Mouse (Mus musculus): Measurements from ENCODE around the gene Gm12695. TPM values are rescaled to one million over a fixed set of nuclear protein-coding genes. Genes with fewer than 3 reads are reported as not detected.

Gene Gm12695
- polyA plus RNA-seq, 1 experiment from 2014 or later, result not detected

DNA sequence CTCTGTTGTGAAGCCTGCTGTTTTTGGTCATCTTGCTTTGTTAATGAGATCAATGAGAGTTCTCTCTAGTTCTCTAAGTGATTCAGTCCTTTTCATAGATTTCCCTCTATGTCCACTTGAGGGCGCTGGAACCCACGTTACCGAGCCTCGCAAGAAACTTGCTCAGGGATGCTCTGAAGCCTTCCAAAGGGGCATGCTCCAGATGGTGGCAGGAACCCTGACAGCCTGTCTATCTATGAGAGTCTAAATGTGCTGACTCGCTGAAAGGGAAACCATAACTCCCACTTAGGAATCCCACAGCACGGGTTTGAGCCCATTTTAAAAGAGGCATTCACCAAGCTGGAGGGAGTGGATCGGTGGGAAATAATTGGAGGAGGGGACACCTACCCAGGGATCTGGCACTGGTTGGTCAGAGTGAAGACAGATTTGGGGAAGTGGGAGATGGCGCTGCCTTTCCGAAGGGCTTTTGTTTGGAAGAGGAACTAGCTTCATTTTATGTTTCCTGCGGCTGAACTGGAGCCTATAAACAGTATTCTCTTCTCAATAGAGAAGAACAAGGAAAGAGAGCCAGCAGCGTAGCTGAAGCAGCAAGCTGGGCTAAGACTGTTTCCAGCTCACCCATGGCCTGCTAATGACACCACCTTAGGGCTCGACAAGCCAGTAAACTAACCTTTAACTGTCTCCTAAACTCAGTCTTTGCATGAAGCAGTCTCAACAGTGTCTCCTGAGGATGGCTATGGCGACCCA is 88.2 kb downstream of the Gm12695 start:
- ATAC-seq (ENCODE audit: insufficient read depth), result no peak
- H3K4me2 ChIP-seq, result no peak overlapping the region
- no peak overlapping the region for H3K27ac ChIP-seq (replicated peaks)
- H3K4me3 ChIP-seq (replicated peaks), result no peak overlapping the region
- no peaks in the 10 kb centered on the region for H3K36me3 ChIP-seq (replicated peaks)
- no peaks in the 10 kb centered on the region for H3K27me3 ChIP-seq
- 15% methylated on average over 13 of the region's 13 CpGs for WGBS (ENCODE audit: insufficient replicate concordance)
- H3K9me3 ChIP-seq (replicated peaks), result no peaks in the 10 kb centered on the region
- H3K4me1 ChIP-seq (replicated peaks), result no peaks in the 10 kb centered on the region
- no peak overlapping the region for H3K9ac ChIP-seq

GRCm38 (mm10) chr4:96687358-96687803 is 97.6 kb downstream of the Gm12695 start:
- 56% methylated on average over 2 of the region's 2 CpGs for WGBS (ENCODE audit: insufficient replicate concordance)
- no peak for ATAC-seq (ENCODE audit: insufficient read depth)

DNA sequence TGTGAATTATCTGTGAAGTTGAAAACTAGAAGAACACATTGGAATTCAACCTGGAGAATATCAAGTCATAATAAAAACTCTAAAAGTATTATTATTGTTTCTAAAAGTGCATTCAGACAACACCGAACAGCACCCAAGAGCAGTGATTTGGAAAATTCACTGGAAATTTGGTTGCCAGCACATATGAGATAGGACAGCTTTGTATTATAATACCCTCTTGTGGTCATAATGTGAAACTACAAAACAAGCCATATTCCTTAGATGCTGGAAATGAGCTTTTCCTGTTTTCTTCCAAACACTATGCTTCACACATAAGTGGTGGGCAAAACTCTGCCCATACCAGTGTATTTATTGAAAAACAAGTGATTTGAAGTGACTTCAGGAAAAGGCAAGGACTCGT is 101.5 kb downstream of the Gm12695 start:
- no peak overlapping the region for H3K9ac ChIP-seq
- H3K27ac ChIP-seq (replicated peaks), result no peak overlapping the region
- no peak overlapping the region for H3K4me2 ChIP-seq
- no peaks in the 10 kb centered on the region for H3K36me3 ChIP-seq (replicated peaks)
- no peak overlapping the region for H3K4me3 ChIP-seq (replicated peaks)
- H3K4me1 ChIP-seq (replicated peaks), result no peaks in the 10 kb centered on the region
- no peaks in the 10 kb centered on the region for H3K27me3 ChIP-seq
- 42% methylated on average over 2 of the region's 2 CpGs for WGBS (ENCODE audit: insufficient replicate concordance)
- no peaks in the 10 kb centered on the region for H3K9me3 ChIP-seq (replicated peaks)
- ATAC-seq (ENCODE audit: insufficient read depth), result no peak

More at GRCm38 (mm10) chr4:96687358-96687803, 97.6 kb downstream of the Gm12695 start:
- H3K4me3 ChIP-seq (replicated peaks), result no peak overlapping the region
- H3K27me3 ChIP-seq, result no peaks in the 10 kb centered on the region
- H3K9ac ChIP-seq, result no peak overlapping the region
- H3K27ac ChIP-seq (replicated peaks), result no peak overlapping the region
- H3K4me1 ChIP-seq (replicated peaks), result no peaks in the 10 kb centered on the region
- no peaks in the 10 kb centered on the region for H3K9me3 ChIP-seq (replicated peaks)
- H3K4me2 ChIP-seq, result no peak overlapping the region
- H3K36me3 ChIP-seq (replicated peaks), result no peaks in the 10 kb centered on the region

- Histone ChIP-seq H3K9ac (no peak overlapping the region), H3K4me2 (no peak overlapping the region), H3K27ac (replicated peaks) (no peak overlapping the region), H3K27me3 (no peaks in the 10 kb centered on the region), H3K36me3 (replicated peaks) (no peaks in the 10 kb centered on the region), H3K4me3 (replicated peaks) (no peak overlapping the region), H3K9me3 (replicated peaks) (no peaks in the 10 kb centered on the region), H3K4me1 (replicated peaks) (no peaks in the 10 kb centered on the region)
- no peak for ATAC-seq (ENCODE audit: insufficient read depth)
Measured at GRCm38 (mm10) chr4:96680966-96681365, 104.0 kb downstream of the Gm12695 start.

- no peak overlapping the region for H3K27ac ChIP-seq (replicated peaks)
- no peaks in the 10 kb centered on the region for H3K27me3 ChIP-seq
- no peak for ATAC-seq (ENCODE audit: insufficient read depth)
- no peak overlapping the region for H3K9ac ChIP-seq
- no peak overlapping the region for H3K4me3 ChIP-seq (replicated peaks)
- no peak overlapping the region for H3K4me2 ChIP-seq
- WGBS (ENCODE audit: insufficient replicate concordance), result 33% methylated on average over 1 of the region's 1 CpGs
- no peaks in the 10 kb centered on the region for H3K9me3 ChIP-seq (replicated peaks)
- H3K4me1 ChIP-seq (replicated peaks), result no peaks in the 10 kb centered on the region
- no peaks in the 10 kb centered on the region for H3K36me3 ChIP-seq (replicated peaks)
Measured at GRCm38 (mm10) chr4:96680233-96680632, 104.8 kb downstream of the Gm12695 start.

Other genes with a start within 250 kb of the Gm12695 start
- 1.2 and 1.6 TPM in 2 replicates for gene Cyp2j6, start 231.5 kb downstream of the Gm12695 start, polyA plus RNA-seq (2015; fragmentation: Nextera tagmentation; extraction: Ambion mirVana)
- gene Cyp2j9, start 193.6 kb downstream of the Gm12695 start, polyA plus RNA-seq (2015; fragmentation: Nextera tagmentation; extraction: Ambion mirVana), result 0.06 and 0.20 TPM in 2 replicates
- 0.44 and 0.46 TPM in 2 replicates for gene Cyp2j5, start 121.0 kb downstream of the Gm12695 start, polyA plus RNA-seq (2015; fragmentation: Nextera tagmentation; extraction: Ambion mirVana)

All from liver, embryonic 15.5 days (tissue).